Mouse (Mus musculus): ENCODE results near the gene Esrra.

The Esrra gene

DNA sequence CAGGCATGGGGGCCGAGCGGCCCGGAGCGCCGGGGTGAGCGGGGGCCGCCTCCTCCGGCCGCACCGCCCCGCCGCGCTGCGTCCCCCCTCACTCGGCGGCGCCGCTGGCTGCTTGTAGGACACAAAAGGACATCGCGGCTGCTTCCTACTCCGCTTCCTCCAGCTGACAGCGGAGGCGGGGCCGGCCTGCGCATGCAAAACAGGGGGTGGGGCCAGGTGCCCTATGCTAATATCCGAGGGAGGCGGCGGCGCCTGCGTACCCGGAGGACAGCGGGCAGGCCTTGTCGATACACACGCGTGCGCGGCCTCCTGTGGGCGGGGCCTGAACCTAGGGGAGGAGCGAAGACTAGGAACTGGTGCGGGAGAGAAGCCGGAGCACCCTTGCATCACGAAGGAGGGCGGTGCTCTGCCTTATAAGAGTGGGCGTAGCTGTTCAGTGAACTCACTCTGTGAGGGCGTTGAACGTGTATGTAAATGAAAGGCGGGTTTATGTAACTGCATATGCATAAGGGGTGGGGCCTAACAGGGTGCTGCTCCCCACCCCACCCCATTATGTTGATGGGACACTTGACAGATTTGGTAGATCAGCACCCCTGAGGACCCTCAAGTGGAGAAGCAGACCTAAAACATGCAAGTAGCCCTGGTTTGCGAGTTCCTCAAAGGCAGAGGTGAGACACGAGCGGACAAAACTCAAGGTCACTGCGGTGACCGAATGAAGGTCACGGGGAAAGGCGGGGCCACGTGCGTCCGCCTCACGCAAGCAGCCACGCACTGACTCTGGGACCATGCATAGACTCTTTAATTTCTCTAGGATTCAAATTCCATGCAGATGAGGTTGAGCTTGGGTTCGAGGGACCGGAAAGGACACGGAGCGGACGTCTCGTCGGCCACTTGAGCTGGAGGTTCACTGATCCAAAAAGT is at the start of gene Esrra:
TSS of gene Esrra (minus strand) at position 167 of the 921 bp plus-strand sequence.
- DNase-seq (ENCODE audit: low spot score in 2 of 2) = peak; percentile 99 to 100

- DNase-seq (ENCODE audit: low spot score in 2 of 2) = no peak
These were observed 49.0 kb upstream of the Esrra start for GRCm38 (mm10) chr19:6970460-6971085.

DNA sequence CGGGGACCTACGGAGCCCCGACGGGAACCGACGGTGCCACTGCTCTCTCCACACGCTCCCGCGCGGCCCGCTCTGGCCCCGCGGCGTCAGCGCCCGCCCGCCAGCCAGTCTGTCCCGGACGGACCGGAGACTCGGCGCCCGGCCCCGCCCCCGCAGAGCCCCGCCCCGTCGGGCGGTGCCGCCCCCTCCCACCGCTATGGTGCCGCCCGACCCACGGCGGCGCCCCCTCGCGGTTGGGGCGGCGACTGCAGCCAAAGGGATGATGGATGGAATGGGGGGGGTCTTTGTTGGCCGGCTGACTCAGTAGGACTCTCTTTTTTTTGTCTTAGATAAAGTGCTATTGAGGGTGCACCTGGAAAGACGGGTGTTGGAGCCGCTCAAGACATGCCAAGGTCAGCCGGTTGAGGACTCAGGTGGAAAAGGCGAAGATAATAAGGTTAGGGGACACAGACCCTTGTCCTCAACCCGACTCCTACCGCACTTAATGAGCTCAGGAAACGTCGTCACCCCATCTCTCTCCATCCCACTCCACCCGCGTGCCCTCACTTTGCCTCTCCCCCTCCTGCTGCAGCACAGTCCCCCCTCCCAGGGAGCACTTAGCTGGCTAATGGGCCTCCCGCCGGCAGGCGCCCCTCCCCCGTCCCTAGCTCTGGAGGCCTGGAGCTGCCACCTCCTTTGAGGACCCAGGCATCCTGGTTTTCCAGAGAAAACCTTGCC is 48.2 kb upstream of the Esrra start:
- DNase-seq (ENCODE audit: low spot score in 2 of 2) = no peak

- no peak for DNase-seq (ENCODE audit: low spot score in 2 of 2)
These were observed 47.7 kb upstream of the Esrra start for GRCm38 (mm10) chr19:6969291-6969664.

GRCm38 (mm10) chr19:6968491-6969271 is 47.1 kb upstream of the Esrra start:
- no peak for DNase-seq (ENCODE audit: low spot score in 2 of 2)

DNA sequence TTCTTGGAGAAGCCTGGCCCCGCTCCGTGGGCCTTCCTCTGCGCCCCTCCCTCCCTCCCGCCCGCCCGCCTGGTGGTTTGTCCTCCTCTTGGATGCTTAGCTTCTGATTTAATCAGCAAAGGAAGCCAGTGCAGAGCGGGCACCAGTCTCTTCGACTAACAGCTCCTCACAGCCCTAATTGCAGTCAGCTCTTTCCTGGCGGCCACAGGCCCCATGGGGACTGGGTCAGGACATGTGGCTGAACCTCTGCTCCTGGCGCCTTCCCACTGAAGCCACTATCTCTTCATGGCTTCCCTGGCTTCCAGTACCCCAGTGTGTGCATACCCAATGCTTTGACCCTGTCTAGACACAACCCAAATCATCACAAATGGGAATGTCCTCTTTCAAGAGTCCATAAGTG is 34.8 kb upstream of the Esrra start:
- DNase-seq (ENCODE audit: low spot score in 2 of 2) = no peak

DNA sequence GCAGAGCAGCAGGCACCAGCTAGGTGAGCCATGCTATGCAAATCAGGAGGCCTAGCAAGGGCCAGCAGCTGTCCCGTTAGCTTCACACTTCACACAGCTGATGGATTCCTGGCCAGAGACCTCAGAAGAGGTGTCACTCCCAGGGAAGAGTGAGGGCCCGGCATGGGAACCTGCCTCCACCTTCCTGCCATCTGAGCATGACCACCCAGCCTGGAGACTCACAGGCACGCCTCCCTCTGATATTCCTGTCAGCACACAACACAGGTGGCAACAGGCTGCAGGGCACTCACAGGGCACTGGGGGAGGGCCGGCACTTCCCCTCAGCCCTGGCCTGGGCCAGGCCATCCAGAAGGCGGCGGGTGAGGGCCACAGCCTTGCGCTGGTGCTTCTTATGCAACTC is 33.8 kb upstream of the Esrra start:
- DNase-seq (ENCODE audit: low spot score in 2 of 2) = no peak

- no peak for DNase-seq (ENCODE audit: low spot score in 2 of 2)
These were observed 32.4 kb upstream of the Esrra start for GRCm38 (mm10) chr19:6954046-6954445.

DNA sequence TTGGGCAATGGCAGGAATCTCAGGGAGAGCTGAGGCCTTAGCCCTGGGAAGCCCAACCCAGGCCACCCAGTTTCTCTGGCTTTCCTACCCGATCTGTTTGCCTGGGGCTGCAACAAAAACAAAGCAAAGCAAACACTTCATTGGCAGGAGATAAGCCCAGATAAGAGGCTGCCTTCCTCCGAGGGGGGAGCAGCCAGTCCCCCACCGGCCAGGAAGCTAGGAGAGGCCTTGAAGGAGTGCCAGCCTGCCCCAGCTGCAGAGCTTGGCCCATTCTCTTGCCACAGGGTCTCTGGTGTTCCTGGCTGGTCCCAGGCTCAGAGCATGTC is 31.1 kb upstream of the Esrra start:
- DNase-seq (ENCODE audit: low spot score in 2 of 2) = no peak

GRCm38 (mm10) chr19:6951994-6952711 is 30.5 kb upstream of the Esrra start:
- DNase-seq (ENCODE audit: low spot score in 2 of 2) = peak; percentile 68 to 72

DNA sequence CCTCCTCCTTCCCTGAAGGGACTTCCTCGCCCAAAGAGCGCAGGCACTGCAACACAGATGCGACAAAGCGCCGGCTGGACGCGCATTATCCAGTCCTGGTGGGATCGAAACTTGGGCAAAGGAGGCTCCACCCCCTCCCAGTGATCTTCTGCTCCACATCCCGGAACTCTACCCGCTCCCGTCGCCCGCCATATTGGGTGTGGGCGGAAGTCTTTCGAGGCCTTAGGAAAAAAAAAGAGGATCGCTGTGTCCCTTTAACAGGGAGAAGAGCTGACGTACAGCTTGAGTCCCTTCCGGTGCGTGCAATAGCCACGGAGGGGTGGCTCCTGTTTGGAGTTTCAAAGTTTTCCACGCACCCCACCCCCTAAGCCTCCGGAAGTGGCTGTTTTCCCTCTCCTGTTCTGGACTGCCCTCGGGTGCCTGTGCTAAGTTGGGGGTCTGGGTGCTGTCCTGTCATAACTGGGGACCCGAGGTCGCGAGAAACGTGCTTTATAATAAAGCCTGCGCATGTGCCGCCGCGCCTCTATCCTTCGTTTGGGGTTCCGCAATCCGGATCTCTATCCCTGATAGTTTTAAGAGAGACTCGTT is 29.9 kb upstream of the Esrra start:
- peak; percentile 87 to 91 for DNase-seq (ENCODE audit: low spot score in 2 of 2)

DNA sequence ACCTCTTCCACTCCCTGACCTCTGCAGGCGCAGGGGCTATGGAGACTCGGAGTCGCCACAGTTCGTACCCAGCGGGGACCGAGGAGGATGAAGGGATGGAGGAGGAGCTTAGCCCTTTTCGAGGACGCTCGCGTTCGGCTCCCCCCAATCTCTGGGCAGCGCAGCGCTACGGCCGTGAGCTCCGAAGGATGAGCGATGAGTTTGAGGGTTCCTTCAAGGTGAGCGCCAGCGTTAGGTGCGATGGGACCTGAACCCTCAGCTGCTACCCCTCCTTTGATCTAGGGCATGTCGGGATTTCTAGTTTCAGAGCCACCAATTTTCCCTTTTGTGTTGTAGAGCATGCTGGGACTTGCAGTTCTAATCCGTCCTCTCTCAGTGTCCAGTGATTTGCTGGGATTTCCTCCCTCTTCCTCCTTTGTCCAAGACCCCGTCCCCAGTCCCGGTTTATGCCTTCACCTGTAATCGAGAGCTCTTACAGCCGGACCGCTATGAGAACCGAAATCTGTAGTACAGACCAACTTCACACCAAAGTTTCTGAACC is 29.1 kb upstream of the Esrra start:
- DNase-seq (ENCODE audit: low spot score in 2 of 2) = peak in 1 of 2 experiments; percentile 59

- no peak for DNase-seq (ENCODE audit: low spot score in 2 of 2)
These were observed 28.3 kb upstream of the Esrra start for GRCm38 (mm10) chr19:6949951-6950350.

DNA sequence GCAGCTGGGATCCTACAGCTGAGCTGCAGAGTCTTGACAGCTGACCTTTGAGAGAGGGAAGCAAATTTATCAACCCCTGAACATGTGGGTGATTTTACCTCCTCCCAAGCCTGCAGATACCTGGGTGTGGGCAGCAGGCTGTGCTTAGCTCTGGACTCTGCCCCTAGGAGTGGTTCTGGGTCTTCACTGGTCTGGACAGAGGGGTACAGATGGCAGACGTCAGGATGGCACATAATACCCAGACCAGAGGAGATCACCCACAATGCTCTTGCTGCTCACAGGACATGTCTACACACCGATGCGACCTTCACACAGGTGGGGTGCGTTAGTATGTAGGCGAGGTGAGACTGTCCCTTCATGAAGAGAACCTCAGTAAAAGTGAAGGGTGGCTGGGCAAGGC is 27.9 kb upstream of the Esrra start:
- DNase-seq (ENCODE audit: low spot score in 2 of 2) = no peak

- no peak for DNase-seq (ENCODE audit: low spot score in 2 of 2)
These were observed 26.6 kb upstream of the Esrra start for GRCm38 (mm10) chr19:6948186-6948585.

GRCm38 (mm10) chr19:6947742-6948141 is 26.1 kb upstream of the Esrra start:
- DNase-seq (ENCODE audit: low spot score in 2 of 2) = no peak

- DNase-seq (ENCODE audit: low spot score in 2 of 2) = no peak
These were observed 22.1 kb upstream of the Esrra start for GRCm38 (mm10) chr19:6943709-6944108.

GRCm38 (mm10) chr19:6942764-6943163 is 21.2 kb upstream of the Esrra start:
- no peak for DNase-seq (ENCODE audit: low spot score in 2 of 2)

DNA sequence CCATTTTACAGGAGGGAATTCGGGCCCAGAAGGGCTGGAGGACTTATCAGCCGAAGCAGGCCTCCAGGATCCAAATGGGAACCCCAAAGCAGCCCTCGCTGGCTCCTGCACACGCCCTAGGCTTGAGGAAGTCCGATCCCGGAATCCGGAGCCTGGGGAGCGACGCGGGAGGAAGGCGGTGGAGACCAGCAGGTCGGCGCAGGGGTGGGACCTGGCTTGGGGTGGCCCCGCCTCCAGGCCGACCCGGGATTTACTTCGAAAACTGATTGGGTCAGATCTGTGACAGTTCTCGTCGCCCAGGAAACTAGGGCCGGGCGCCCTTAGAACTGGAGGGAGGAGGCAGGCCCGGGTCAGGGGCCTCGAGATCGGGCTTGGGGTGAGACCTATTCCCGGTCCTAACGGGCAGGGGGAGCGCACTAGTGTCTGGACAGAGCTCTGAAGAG is 20.7 kb upstream of the Esrra start, which contains the start of gene Gpr137:
TSS of gene Gpr137 (minus strand) at position 232 of the 443 bp plus-strand sequence.
- DNase-seq (ENCODE audit: low spot score in 2 of 2) = peak; percentile 89 to 92

Data from frontal cortex, postnatal 14 days (tissue).